Mouse (Mus musculus) megakaryocyte, embryonic 14.5 days (primary cell): ENCODE measurements around the gene Rab37.

Experiments
- FLI1 ChIP-seq: IDR thresholded peaks from 2 replicates; pipeline ENCODE4 v1.6.1; 2012; ENCODE audit warnings: low read length, inconsistent platforms, mixed read lengths
- GATA1 ChIP-seq: IDR thresholded peaks from 3 replicates; pipeline ENCODE4 v1.6.1; 2012; ENCODE audit warnings: mixed read lengths, low read length, inconsistent platforms, borderline replicate concordance

GRCm38 (mm10) chr11:115179191-115179590 lies 88.0 kb downstream of the Rab37 start:
- TF ChIP-seq GATA1, result no peak
- TF ChIP-seq FLI1, result no peak
